Mouse (Mus musculus): ENCODE results near the gene Tbc1d22b.
"Not testable (repeated sequence)": the region's sequence is repeated elsewhere in the genome, so short reads cannot be mapped to it uniquely, and the experiment has no call there.

Gene Tbc1d22b

GRCm38 (mm10) chr17:29599051-29599450, 49.5 kb downstream of the Tbc1d22b start:
- no peak for DNase-seq

- DNase-seq: peak; percentile 24 to 26
These were observed 50.0 kb downstream of the Tbc1d22b start for GRCm38 (mm10) chr17:29599537-29599936.

- peak; percentile 83 to 88 for DNase-seq
These were observed 51.8 kb downstream of the Tbc1d22b start for GRCm38 (mm10) chr17:29601391-29601790.

- DNase-seq: peak; percentile 68 to 75
These were observed 53.7 kb downstream of the Tbc1d22b start for GRCm38 (mm10) chr17:29603283-29603682.

GRCm38 (mm10) chr17:29613453-29613852, 63.9 kb downstream of the Tbc1d22b start:
- not testable (repeated sequence) for DNase-seq

GRCm38 (mm10) chr17:29614115-29615023, 64.8 kb downstream of the Tbc1d22b start, which contains the start of the genes Rnf8 and Gm28043:
Gene Rnf8, plus strand, starts transcription at chr17:29614790.
Gene Gm28043, plus strand, starts transcription at chr17:29614876.
- DNase-seq: peak; percentile 92 to 94

- DNase-seq: no peak
These were observed 65.5 kb downstream of the Tbc1d22b start for GRCm38 (mm10) chr17:29615024-29615551.

- no peak for DNase-seq
These were observed 66.0 kb downstream of the Tbc1d22b start for GRCm38 (mm10) chr17:29615616-29616015.

GRCm38 (mm10) chr17:29619231-29619630, 69.6 kb downstream of the Tbc1d22b start:
- DNase-seq: peak; percentile 51 to 68

- DNase-seq: no peak
These were observed 73.9 kb downstream of the Tbc1d22b start for GRCm38 (mm10) chr17:29623488-29623887.

- no peak for DNase-seq
These were observed 77.7 kb downstream of the Tbc1d22b start for GRCm38 (mm10) chr17:29627285-29627684.

- DNase-seq: no peak
These were observed 79.4 kb downstream of the Tbc1d22b start for GRCm38 (mm10) chr17:29628946-29629345.

GRCm38 (mm10) chr17:29629620-29630019, 80.0 kb downstream of the Tbc1d22b start:
- no peak for DNase-seq

GRCm38 (mm10) chr17:29632312-29632711, 82.7 kb downstream of the Tbc1d22b start:
- DNase-seq: no peak

GRCm38 (mm10) chr17:29635492-29635891, 85.9 kb downstream of the Tbc1d22b start:
- DNase-seq: no peak

GRCm38 (mm10) chr17:29636118-29636517, 86.5 kb downstream of the Tbc1d22b start:
- no peak for DNase-seq

- peak; percentile 17 to 26 for DNase-seq
These were observed 87.8 kb downstream of the Tbc1d22b start for GRCm38 (mm10) chr17:29637377-29637776.

GRCm38 (mm10) chr17:29637895-29638294, 88.3 kb downstream of the Tbc1d22b start:
- DNase-seq: peak in 1 of 2 experiments; percentile 23

GRCm38 (mm10) chr17:29640971-29641370, 91.4 kb downstream of the Tbc1d22b start:
- DNase-seq: no peak

GRCm38 (mm10) chr17:29642219-29642618, 92.6 kb downstream of the Tbc1d22b start:
- no peak for DNase-seq

Measured in lung, adult 18-20 months (tissue).